Mouse (Mus musculus) hindbrain, postnatal 0 days (tissue): ENCODE measurements around the gene Gsk3b. TPM values are rescaled to one million over a fixed set of nuclear protein-coding genes. Genes with fewer than 3 reads are reported as not detected.

Experiments
- ATAC-seq: fragments of 200-750 bp; cut with Nextera tagmentation; 2 replicates; pipeline ENCODE4 v1.8.0; 2017; ENCODE audit warnings: mild to moderate bottlenecking, moderate TSS enrichment, moderate library complexity
- DNase-seq: peaks from one replicate; pipeline ENCODE4 v3.0.0-alpha.2; 2015; ENCODE audit warnings: low spot score
- H3K27ac ChIP-seq: fragments of 300-500 bp; sonication (generic); 2 replicates; pipeline ENCODE4 v1.5.1; 2014; ENCODE audit warnings: mild to moderate bottlenecking
- H3K27me3 ChIP-seq: fragments of 300-500 bp; sonication (generic); 2 replicates; pipeline ENCODE4 v1.6.1; 2014; ENCODE audit warnings: low read length, mixed read lengths; ENCODE audit not compliant: insufficient read depth
- H3K36me3 ChIP-seq: fragments of 300-500 bp; sonication (generic); 2 replicates; pipeline ENCODE4 v1.6.1; 2014; ENCODE audit warnings: low read length, mixed read lengths; ENCODE audit not compliant: insufficient read depth
- H3K4me1 ChIP-seq: fragments of 300-500 bp; sonication (generic); 2 replicates; pipeline ENCODE4 v1.6.1; 2014; ENCODE audit warnings: antibody characterized with exemption, low read length, mixed read lengths; ENCODE audit not compliant: insufficient read depth
- H3K4me2 ChIP-seq: fragments of 300-500 bp; sonication (generic); 2 replicates; pipeline ENCODE4 v1.6.1; 2014; ENCODE audit warnings: low read depth, mild to moderate bottlenecking, low read length, moderate library complexity, mixed read lengths
- H3K4me3 ChIP-seq: fragments of 300-500 bp; sonication (generic); 2 replicates; pipeline ENCODE4 v1.5.1; 2014; ENCODE audit warnings: low read length
- H3K9ac ChIP-seq: fragments of 300-500 bp; sonication (generic); replicated peaks from 2 replicates; pipeline ENCODE4 v1.6.1; 2014; ENCODE audit warnings: mild to moderate bottlenecking, low read length, moderate library complexity, mixed read lengths
- H3K9me3 ChIP-seq: fragments of 300-500 bp; sonication (generic); 2 replicates; pipeline ENCODE4 v1.6.1; 2016; ENCODE audit warnings: low read length, mixed read lengths
- CTCF ChIP-seq: IDR thresholded peaks from 2 replicates; pipeline ENCODE4 v1.5.1; 2016; ENCODE audit warnings: antibody characterized with exemption, control low read depth, low read depth
- WGBS: fragments of 180-500 bp; shearing (Covaris S2); extraction: QIAGEN DNeasy Blood & Tissue Kit; methylation state at CpG from one replicate; pipeline ENCODE4 v1.1.7; 2014; 5-methylcytosine and 5-hydroxymethylcytosine counted together
- polyA plus RNA-seq: library from polyadenylated mRNA; unstranded; fragments of >200 nt; fragmentation: Nextera tagmentation; extraction: Ambion mirVana; gene quantifications from 2 replicates; pipeline ENCODE4 v1.2.1, GENCODE M21; 2015
- total RNA-seq: library from RNA; depleted of rRNA; stranded (reverse); fragments of >200 nt; gene quantifications from 2 replicates; pipeline ENCODE4 v1.2.3, GENCODE M21; 2014

Gsk3b gene
- total and polyA plus RNA-seq, 2 experiments from 2014 or later = 112 to 149 TPM

- TF ChIP-seq CTCF = no peak
- H3K4me3 ChIP-seq = no peak overlapping the region
- H3K4me1 ChIP-seq = no peaks in the 10 kb centered on the region
- WGBS = 24% methylated on average over 3 of the region's 3 CpGs
- peak; percentile 9 for DNase-seq
- no peaks in the 10 kb centered on the region for H3K27me3 ChIP-seq
- H3K4me2 ChIP-seq = no peak overlapping the region
- 0 out of 2 replicates have a peak, but pooled peaks have one; percentile 38 for ATAC-seq
- H3K36me3 ChIP-seq = no peaks in the 10 kb centered on the region
- no peaks in the 10 kb centered on the region for H3K9me3 ChIP-seq
- no peak overlapping the region for H3K9ac ChIP-seq
- no peak overlapping the region for H3K27ac ChIP-seq
Measured at GRCm38 (mm10) chr16:38283300-38283699, 194.5 kb downstream of the Gsk3b start.

- Histone ChIP-seq H3K27me3 (no peaks in the 10 kb centered on the region), H3K9ac (no peak overlapping the region), H3K4me3 (no peak overlapping the region), H3K4me2 (no peak overlapping the region), H3K4me1 (no peaks in the 10 kb centered on the region), H3K36me3 (no peaks in the 10 kb centered on the region), H3K27ac (no peak overlapping the region), H3K9me3 (no peaks in the 10 kb centered on the region)
- no peak for TF ChIP-seq CTCF
- 85% methylated on average over 7 of the region's 7 CpGs for WGBS
- DNase-seq = no peak
- no peak for ATAC-seq
Measured at GRCm38 (mm10) chr16:38285801-38286200, 197.0 kb downstream of the Gsk3b start.

- Histone ChIP-seq H3K9ac (no peak overlapping the region), H3K27ac (no peak overlapping the region), H3K9me3 (no peaks in the 10 kb centered on the region), H3K4me1 (no peaks in the 10 kb centered on the region), H3K36me3 (no peaks in the 10 kb centered on the region), H3K4me2 (no peak overlapping the region), H3K4me3 (no peak overlapping the region), H3K27me3 (no peaks in the 10 kb centered on the region)
- no peak for DNase-seq
- no peak for TF ChIP-seq CTCF
- 60% methylated on average over 4 of the region's 4 CpGs for WGBS
- no peak for ATAC-seq
Measured at GRCm38 (mm10) chr16:38286541-38286940, 197.7 kb downstream of the Gsk3b start.

- Histone ChIP-seq H3K4me2 (no peak overlapping the region), H3K36me3 (no peaks in the 10 kb centered on the region), H3K9ac (no peak overlapping the region), H3K4me3 (no peak overlapping the region), H3K27me3 (no peaks in the 10 kb centered on the region), H3K9me3 (no peaks in the 10 kb centered on the region), H3K4me1 (no peaks in the 10 kb centered on the region), H3K27ac (no peak overlapping the region)
- TF ChIP-seq CTCF = no peak
- DNase-seq = no peak
- ATAC-seq = no peak
- WGBS = 89% methylated on average over 6 of the region's 6 CpGs
Measured at GRCm38 (mm10) chr16:38287357-38287756, 198.6 kb downstream of the Gsk3b start.

- Histone ChIP-seq H3K4me1 (no peaks in the 10 kb centered on the region), H3K36me3 (no peaks in the 10 kb centered on the region), H3K4me3 (no peak overlapping the region), H3K9ac (no peak overlapping the region), H3K27me3 (no peaks in the 10 kb centered on the region), H3K9me3 (no peaks in the 10 kb centered on the region), H3K27ac (no peak overlapping the region), H3K4me2 (no peak overlapping the region)
- TF ChIP-seq CTCF = no peak
- DNase-seq (no peak), ATAC-seq (no peak)
- 88% methylated on average over 3 of the region's 3 CpGs for WGBS
Measured at GRCm38 (mm10) chr16:38287762-38288161, 199.0 kb downstream of the Gsk3b start.

GRCm38 (mm10) chr16:38288851-38289250, 200.1 kb downstream of the Gsk3b start:
- Histone ChIP-seq H3K36me3 (no peaks in the 10 kb centered on the region), H3K4me1 (no peaks in the 10 kb centered on the region), H3K4me2 (no peak overlapping the region), H3K9ac (no peak overlapping the region), H3K27ac (no peak overlapping the region), H3K9me3 (no peaks in the 10 kb centered on the region), H3K4me3 (no peak overlapping the region), H3K27me3 (no peaks in the 10 kb centered on the region)
- 37% methylated on average over 6 of the region's 6 CpGs for WGBS
- no peak for ATAC-seq
- no peak for TF ChIP-seq CTCF
- DNase-seq = no peak

- DNase-seq = no peak
- no peaks in the 10 kb centered on the region for H3K4me1 ChIP-seq
- no peak for TF ChIP-seq CTCF
- H3K27ac ChIP-seq = no peak overlapping the region
- H3K9ac ChIP-seq = no peak overlapping the region
- H3K36me3 ChIP-seq = no peaks in the 10 kb centered on the region
- no peak overlapping the region for H3K4me2 ChIP-seq
- WGBS = 66% methylated on average over 2 of the region's 2 CpGs
- no peaks in the 10 kb centered on the region for H3K9me3 ChIP-seq
- no peaks in the 10 kb centered on the region for H3K27me3 ChIP-seq
- H3K4me3 ChIP-seq = no peak overlapping the region
- ATAC-seq = no peak
Measured at GRCm38 (mm10) chr16:38290151-38290550, 201.3 kb downstream of the Gsk3b start.
